Mouse (Mus musculus): ENCODE results near the gene Adprhl1.

DNA sequence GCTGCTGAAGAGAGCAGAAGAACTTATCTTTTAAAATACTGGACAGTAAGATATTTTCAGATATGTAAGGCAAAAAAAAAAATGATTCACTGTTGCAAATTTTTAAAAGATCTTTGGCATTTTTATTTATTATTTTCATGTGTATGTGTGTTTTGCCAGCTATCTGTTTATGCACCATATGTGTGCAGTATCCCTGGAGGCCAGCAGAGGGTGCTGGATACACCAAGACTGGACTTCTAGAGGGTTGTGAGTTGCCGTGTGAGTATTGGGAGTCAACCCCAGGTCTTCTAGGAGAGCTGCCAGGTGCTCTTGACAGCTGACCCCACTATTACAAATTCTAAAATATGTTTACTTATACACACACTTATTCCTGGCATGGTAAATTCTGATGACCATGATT is 29.2 kb upstream of the Adprhl1 start:
- TF ChIP-seq GATA1 (IDR thresholded peaks at IDR 0.05; ENCODE audit: borderline replicate concordance, low read length) (no peak), FLI1 (IDR thresholded peaks at IDR 0.05; ENCODE audit: low read length) (no peak)

All from megakaryocyte, embryonic 14.5 days (primary cell).